Mouse (Mus musculus) ovary, adult 2 months (tissue): Measurements from ENCODE around the gene Adat2. TPM values are rescaled to one million over a fixed set of nuclear protein-coding genes. Genes with fewer than 3 reads are reported as not detected.

ENCODE experiments used
- polyA plus RNA-seq: library from polyadenylated mRNA; depleted of rRNA; stranded (reverse); fragments of >200 nt; gene quantifications from 2 replicates; pipeline ENCODE4 v1.2.3, GENCODE M21; 2012; rRNA removed

The Adat2 gene
- 2.3 and 4.2 TPM in 2 replicates for polyA plus RNA-seq

GRCm38 (mm10) chr10:13552646-13553497 is at the start of gene Adat2, which contains the start of gene Pex3:
Gene Adat2 (plus strand): TSS chr10:13552894.
Gene Pex3 (minus strand): TSS chr10:13553142.

Other genes starting within 250 kb of the Adat2 start
- 14.9 and 15.0 TPM in 2 replicates for gene Phactr2, start 78.5 kb upstream of the Adat2 start, polyA plus RNA-seq
- gene Fuca2, start 53.4 kb upstream of the Adat2 start, polyA plus RNA-seq: 8.0 and 8.8 TPM in 2 replicates
- 5.7 and 6.6 TPM in 2 replicates for gene Pex3, start 248 bp downstream of the Adat2 start, polyA plus RNA-seq